Mouse (Mus musculus) cerebellum, adult 8-10 months (tissue): ENCODE measurements around the gene Id1.

Source experiments
- DNase-seq: peaks from one replicate; pipeline ENCODE4 v3.0.0; 2022

The Id1 gene

GRCm38 (mm10) chr2:152724332-152724723 lies 11.7 kb upstream of the Id1 start:
- DNase-seq = no peak

DNA sequence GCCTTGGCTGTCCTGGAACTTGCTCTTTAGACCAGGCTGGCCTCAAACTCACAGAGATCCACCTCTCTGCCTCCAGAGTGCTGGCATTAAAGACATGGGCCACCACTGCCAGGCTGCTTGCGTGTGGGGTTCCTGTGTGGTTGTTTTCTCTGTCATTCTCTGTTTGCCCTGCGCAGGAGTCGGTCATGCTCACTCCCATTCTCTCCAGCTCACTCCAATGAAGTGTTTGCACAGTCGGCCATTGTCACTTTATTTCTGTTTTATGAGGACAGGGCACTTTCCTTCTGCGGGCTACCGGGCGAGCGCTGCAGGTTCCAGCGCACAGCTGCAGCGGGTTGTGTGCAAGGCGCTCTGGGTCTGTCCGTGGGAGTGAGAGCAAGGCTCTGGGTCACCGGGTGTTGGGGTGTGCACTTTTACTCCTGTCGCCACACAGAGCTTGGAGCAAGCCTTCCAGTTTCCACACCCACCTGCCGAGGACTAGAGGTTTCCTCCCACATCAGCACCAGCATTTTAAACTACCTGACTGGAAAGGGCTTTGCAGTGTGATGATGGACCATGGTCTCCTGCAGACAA lies 10.8 kb upstream of the Id1 start:
- DNase-seq = no peak

GRCm38 (mm10) chr2:152726213-152726612 lies 9.8 kb upstream of the Id1 start:
- DNase-seq = no peak

GRCm38 (mm10) chr2:152726751-152727335 lies 9.2 kb upstream of the Id1 start:
- no peak for DNase-seq

DNA sequence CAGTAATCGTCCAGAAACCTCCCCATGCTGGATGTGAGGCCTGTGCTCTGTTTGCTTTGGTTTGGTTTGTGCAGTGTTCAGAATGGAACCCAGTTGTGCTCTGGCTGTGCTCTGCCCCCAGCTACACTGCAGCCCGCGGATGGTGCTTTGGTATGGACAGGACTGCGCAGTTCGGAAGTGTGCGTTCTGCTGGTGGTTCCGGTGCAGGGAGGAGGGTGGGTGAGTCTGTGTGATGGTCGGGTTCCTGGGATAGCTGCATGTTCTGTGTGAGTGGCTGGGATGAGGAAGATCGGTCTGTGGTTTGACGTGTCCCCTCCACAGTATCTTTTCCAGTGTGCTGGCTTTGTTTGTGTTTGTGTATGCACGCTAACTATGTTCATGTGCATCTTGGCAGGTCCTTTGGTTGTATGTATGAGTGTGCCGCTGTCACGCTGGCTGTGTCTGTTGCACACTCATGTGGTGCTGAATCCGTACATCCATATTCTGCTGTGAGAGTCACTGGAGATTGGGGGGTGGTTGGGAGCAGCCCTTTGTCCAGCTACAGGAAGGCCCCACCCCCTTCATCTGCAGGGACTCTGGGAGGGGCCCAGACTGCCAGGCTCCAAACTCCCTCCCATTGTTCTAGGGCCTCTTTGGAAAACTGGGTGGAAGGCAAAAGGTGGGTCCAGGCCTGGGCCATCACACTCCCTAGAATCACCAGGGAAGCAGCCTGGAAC lies 8.1 kb upstream of the Id1 start:
- DNase-seq = no peak

DNA sequence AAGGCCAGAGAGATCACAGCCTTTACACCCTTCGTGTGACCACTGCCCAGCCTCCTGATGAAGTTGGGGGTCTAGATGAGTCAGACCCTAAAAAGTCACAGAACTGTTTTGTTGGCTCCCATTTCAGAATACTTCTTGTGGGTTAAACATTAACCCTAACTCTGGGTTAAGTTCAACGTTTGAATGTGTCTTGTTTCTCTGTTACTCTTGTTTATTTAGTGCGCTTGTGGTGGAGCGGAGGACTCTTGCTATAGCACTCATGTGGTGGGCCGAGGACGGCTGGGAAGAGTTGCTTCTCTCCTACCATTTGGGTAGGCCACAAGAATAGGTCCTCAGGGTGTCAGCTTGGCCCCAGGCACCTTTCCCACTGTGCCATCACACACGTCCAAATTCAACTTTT lies 7.5 kb upstream of the Id1 start:
- no peak for DNase-seq

DNA sequence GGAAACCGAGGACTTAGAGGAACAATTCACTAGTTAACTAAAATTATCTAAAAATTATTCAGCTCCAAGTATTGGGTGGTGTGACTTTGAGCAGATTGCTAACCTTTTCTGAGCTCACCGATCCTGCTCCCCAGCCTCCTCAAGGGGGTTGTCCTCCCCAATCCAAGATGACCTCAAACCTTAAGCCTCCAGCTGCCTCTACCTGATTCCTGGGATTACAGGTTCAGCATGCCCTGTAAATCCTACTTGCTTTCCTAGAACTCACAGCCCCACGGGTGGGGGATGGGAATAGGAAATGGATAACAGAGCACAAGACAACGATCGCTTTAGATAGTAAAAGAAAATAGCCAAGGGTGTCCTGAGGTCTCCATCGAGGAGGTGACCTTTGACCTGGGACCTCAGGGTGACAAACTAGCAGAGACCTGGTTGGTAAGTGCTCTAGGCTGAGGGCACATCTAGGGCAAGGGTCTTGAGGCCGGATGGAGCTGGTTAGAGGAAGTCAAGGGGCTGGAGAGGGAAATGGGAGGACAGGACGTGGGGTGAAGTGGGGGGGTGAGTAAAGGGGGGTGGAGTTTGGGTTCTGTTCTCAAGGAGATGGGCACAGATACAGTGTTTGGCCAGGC lies 6.9 kb upstream of the Id1 start:
- no peak for DNase-seq

DNA sequence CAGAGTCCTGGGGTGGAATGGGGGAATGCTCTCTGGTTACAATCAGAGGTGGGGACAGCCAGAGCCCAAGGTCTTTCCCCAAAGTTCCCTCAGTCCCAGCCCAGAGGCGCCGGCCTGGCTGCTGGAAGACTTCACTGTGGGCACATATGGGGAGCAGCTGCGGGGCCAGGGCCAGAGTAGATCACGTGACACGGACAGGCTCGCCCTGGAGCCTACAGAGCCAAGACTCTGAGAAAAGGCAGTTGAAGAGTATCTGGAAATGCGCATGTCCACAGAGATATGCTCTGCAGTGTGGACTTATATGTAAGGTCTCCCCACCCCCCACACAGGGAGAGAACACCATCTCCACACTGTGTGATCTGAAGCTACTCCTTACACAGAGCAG lies 6.4 kb upstream of the Id1 start:
- no peak for DNase-seq

- no peak for DNase-seq
These were observed 2.9 kb upstream of the Id1 start for GRCm38 (mm10) chr2:152733201-152733600.

DNA sequence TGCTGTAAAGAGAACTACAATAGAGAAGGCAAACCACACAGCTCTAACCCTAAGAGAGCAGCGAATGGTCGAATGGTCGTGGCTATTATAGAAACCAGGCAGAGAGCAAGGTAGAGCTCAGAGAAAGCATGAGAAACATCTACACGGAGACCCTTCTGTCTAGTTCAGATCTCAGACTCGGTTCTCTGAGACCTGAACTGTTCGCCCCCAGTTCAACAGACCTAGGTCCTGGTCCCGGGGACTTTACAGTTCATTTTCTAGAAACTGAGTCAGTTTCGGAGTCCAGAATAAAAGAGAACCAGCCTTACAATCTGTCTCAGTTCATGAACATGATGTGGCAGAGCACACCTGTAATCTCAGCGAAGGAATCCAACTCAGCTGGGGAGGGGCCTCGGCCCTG lies 1.6 kb upstream of the Id1 start:
- DNase-seq = no peak

- peak; percentile 70 for DNase-seq
These were observed 1.1 kb upstream of the Id1 start for GRCm38 (mm10) chr2:152734984-152735383.

- no peak for DNase-seq
These were observed 697 bp downstream of the Id1 start for GRCm38 (mm10) chr2:152736748-152737147.

- DNase-seq = no peak
These were observed 1.5 kb downstream of the Id1 start for GRCm38 (mm10) chr2:152737306-152738221.

GRCm38 (mm10) chr2:152738341-152738740 lies 2.3 kb downstream of the Id1 start:
- DNase-seq = no peak

DNA sequence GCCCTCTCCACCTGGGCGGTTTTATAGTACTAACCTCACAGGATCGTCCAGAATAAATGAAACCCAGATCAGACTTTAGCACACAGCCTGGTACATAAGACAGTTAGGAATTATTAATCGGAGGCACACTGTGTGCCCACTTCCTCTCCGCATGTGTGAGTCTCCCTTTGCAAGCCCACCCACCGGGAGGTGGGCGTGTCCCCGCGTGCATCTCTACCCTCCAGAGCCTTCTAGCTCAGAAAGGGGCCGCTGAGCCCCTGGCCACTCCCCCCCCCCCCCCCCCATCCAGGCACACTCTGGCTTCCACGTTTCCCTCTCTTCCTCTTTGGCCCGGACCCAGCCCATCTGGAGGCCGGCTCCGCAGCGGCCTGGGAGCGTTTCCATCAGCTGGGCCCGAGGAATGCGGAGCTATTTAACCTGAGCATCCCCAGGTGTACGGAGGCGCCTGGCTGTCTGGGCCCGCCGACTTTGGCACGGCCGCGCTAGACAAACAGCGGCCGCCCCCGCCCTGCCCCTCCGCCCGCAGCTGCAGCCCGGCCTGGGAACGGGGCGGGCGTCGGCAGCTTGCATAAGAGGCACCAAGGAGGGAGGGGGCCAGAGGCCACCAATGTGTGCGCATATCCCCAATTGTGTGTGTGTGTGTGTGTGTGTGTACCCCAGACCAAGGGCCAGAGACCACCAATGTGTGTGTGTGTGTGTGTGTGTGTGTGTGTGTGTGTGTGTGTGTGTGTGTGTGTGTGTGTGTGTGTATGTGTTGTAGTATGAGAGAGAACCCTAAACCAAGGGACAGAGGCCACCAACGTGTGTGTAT lies 3.2 kb downstream of the Id1 start:
- DNase-seq = no peak

DNA sequence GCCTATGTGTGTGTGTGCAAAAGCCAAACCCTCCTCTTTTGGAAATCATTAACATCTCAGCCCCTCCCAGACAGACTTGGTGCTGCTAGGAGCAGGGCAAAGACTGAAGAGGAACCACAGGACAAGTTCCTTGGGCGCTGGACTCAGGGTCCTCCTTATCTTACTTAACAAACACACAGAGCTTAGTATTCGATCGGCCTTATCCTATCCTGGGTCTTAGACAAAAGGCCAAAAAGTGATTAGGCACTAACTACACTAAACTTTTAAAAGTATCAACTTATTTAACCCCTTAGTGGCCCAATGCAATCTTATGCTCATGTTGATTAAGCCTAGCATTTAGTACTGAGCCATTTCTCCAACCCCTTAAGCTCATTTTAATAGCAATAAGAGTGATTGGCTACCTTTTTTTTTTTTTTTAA lies 3.8 kb downstream of the Id1 start:
- DNase-seq = no peak

DNA sequence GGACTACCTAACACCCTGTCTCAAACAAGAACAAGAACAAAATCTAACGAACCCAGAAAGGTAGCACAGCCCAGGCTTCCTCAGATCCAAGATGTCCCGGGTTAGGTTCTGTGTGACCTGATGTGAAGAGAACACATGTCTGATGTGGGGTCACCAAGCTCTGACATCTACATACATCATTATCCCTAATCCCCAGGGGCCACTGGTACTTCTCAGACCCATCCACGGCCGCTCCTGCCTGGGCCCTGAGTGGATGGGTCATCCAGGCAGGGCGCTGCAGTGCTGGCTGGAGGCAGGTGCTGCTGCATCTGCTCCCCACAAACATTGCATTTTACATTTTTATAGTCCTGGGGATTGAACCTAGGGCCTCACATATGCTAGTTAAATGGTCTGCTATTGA lies 4.4 kb downstream of the Id1 start:
- DNase-seq = no peak

- DNase-seq = no peak
These were observed 5.3 kb downstream of the Id1 start for GRCm38 (mm10) chr2:152741153-152742041.

DNA sequence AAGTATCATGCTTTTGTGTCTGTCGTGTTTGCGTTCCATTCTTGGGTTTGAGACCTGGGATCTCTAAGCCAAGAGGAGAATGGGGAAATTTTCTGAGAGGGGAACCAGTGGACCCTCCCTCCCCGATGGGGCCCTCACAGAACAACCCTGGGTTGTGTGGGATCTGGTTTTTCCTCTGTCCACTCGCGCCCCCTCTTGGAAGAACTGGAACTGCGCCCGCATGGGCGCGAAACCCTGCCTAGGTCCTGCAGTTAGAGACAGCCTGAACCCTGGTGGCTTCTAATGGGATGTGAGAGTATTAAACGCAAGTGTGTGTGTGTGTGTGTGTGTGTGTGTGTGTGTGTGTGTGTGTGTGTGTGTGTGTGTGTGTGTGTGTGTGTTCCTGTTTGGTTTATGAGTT lies 6.4 kb downstream of the Id1 start:
- DNase-seq = no peak

GRCm38 (mm10) chr2:152753944-152754711 lies 18.1 kb downstream of the Id1 start, which contains the start of gene Cox4i2:
Gene Cox4i2 (plus strand): TSS chr2:152754173.
- DNase-seq = no peak
